Mouse (Mus musculus) ES-E14 (cell line): ENCODE measurements around the gene Agap2.

Source experiments
- CHD2 ChIP-seq: IDR thresholded peaks from 2 replicates; pipeline ENCODE4 v1.6.1; 2014; ENCODE audit warnings: mild to moderate bottlenecking, low read depth, low read length, inconsistent platforms
- MAFK ChIP-seq: IDR thresholded peaks from 2 replicates; pipeline ENCODE4 v1.6.1; 2014; ENCODE audit warnings: mild to moderate bottlenecking, low read depth, low read length, inconsistent platforms; ENCODE audit not compliant: insufficient read depth

GRCm38 (mm10) chr10:127127711-127128279, 52.7 kb downstream of the Agap2 start:
- TF ChIP-seq MAFK (no peak), CHD2 (no peak)
